Mouse (Mus musculus) retina, postnatal 7 days (tissue): ENCODE results near the gene Fhdc1.

ENCODE experiments used
- DNase-seq: peaks from one replicate; pipeline ENCODE4 v3.0.0-alpha.2; 2012; ENCODE audit warnings: low read depth, low spot score

Fhdc1 gene

GRCm38 (mm10) chr3:84480006-84480897 is at the start of gene Fhdc1:
Fhdc1 (minus strand) TSS chr3:84480429.
- DNase-seq = peak; percentile 30

GRCm38 (mm10) chr3:84529021-84529420 is 48.8 kb upstream of the Fhdc1 start:
- no peak for DNase-seq

DNA sequence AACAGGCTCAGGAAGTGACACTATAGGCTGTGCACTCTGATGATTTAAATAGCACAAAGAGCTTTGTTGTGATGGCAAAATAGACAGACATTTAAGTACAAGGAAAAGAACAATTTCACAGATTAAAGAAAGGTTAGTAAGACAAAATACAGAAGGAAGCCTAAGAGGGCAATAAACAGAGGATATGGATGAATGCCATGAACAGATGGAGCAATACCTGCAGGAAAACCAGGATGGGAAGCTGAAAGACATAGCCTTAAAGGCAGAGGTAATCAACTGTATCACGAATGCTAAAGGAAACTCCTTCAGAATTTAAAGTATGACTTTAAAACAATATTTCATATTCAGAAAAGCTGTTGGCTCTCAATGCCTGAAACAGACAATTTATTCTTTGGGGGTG is 44.7 kb upstream of the Fhdc1 start:
- no peak for DNase-seq

DNA sequence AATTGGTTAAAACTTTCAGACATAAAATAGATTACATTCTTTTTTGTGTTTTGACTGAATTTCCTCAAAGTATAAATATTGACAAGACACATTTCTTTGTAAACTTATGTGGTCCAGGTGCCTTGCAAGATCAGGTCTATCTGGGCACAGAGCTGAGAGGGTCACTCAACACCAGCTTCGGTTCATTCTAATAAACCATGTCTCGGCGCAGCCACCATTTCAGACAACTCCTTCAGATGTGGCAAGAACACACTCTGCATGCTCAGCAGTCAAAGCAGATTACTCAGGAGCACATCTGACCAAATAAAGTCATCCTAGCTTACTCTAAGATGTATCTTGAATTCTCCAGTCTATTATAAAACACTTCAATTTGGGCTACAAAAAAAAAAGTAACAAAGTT is 35.9 kb upstream of the Fhdc1 start:
- DNase-seq = no peak

- DNase-seq = no peak
Observed at GRCm38 (mm10) chr3:84512774-84513515, 32.7 kb upstream of the Fhdc1 start.

GRCm38 (mm10) chr3:84505193-84505592 is 25.0 kb upstream of the Fhdc1 start:
- no peak for DNase-seq

DNA sequence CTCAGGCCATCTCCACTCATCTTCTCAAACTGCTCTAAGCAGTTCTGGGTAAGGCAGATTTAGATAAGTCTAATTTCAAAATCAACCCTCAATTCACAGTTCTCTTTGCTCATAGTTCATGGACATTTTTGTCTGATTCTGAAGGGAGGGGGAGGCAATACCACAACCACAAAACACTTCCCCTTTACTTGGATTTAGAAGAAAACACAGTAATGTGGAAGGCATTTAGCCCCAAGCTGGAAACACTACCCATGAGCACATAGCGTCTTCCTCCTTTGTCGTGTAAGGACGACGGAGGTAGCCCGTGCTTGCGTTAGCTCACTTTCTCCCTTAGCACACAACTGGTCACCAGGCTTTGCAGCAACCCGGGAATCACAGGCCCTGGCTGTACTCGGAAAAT is 24.1 kb upstream of the Fhdc1 start:
- no peak for DNase-seq

- no peak for DNase-seq
Observed at GRCm38 (mm10) chr3:84502101-84502500, 21.9 kb upstream of the Fhdc1 start.

GRCm38 (mm10) chr3:84500491-84500890 is 20.3 kb upstream of the Fhdc1 start:
- DNase-seq = no peak

GRCm38 (mm10) chr3:84497718-84498117 is 17.5 kb upstream of the Fhdc1 start:
- no peak for DNase-seq

DNA sequence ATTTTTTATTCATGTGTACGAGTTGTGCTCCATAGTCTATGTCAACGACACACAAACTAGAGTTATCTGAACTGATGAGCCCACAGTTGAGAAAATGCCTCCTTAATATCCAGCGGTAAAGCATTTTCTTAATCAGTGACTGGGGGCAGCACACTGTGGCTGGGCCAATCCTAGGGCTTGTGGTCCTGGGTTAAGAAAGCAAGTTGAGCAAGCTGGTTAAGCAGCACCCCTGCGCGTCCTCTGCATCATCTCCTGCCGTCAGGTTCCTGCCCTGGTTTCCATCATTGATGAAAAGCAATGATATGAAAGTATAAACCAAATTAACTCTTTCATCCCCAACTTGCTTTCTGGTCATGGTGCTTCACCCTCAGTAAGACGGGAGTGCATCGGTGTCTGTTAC is 12.4 kb upstream of the Fhdc1 start:
- no peak for DNase-seq

DNA sequence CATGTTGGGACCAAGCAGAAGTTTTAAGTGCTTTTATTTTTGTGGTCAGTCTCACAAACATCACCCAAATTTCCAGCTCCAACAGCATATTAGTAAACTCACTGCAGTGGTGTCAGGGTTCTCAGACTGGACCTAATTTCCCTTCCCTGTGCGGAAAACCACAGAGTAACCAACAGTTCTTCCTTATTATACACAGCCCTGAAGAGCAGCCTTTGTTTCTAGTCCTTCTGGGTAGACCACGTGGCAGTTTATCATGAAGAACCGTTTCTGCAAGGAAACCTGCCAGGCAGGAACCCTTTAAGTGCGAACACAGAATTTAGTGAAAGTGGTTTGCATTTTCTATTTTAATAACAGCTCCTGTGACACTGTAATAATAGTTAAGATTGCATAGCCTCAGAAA is 11.9 kb upstream of the Fhdc1 start:
- no peak for DNase-seq

GRCm38 (mm10) chr3:84488716-84489115 is 8.5 kb upstream of the Fhdc1 start:
- DNase-seq = no peak

- no peak for DNase-seq
Observed at GRCm38 (mm10) chr3:84484891-84485290, 4.7 kb upstream of the Fhdc1 start.

- DNase-seq = no peak
Observed at GRCm38 (mm10) chr3:84484333-84484732, 4.1 kb upstream of the Fhdc1 start.

GRCm38 (mm10) chr3:84482121-84482520 is 1.9 kb upstream of the Fhdc1 start:
- no peak for DNase-seq

DNA sequence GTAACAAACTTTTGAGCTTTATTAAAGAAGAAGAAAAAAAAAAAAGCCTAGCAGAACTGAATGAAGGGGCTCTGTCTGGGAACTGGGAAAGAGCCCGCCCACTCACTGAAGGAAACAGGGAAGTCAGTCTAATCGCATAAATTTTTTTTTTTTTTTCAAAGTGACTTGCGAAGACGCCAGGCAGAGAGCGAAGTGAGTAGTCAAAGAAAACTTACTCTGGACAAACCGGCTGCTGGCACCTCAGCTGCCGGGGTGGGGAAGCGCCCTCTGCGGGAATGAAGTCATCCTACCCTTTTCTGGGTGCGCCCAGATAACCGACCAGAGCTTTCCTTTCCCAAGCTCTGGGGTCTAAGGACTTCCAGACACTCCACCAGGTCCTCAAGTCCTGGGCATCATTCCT is 875 bp upstream of the Fhdc1 start:
- DNase-seq = no peak

DNA sequence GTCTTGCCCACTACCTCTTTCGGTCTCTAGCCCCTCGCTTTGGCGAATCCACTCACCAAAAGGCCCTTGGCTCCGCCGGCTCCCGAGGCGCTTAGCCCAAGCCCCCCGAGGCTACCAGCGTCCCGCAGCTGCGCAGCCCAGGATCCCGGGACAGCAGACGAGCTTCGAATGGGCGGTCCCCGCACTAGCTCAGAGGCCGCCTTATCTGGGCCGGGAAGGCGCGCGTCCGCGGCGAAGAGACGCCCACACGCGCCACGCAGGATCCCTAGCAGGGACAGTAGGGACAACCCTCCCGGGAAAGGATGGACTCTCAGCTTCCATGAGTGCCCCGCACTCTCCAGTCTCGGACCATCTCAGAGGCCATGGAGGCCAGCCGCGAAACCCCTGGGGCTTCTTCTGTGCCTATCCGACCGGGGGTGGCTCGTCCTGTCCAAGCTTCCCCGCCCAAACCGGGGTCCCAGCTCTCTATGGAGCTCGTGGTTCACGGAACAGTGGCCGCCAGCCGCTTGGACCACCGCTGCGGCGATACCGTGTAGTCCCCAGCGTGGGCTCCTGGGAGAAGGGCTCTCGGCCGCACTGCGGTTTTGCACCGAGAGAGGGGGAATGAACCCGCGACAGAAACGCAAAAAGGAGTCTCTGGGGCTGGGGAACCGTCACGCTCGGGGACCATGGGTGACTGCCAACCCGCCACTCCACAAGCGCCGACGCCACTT is 780 bp downstream of the Fhdc1 start:
- peak; percentile 23 for DNase-seq

DNA sequence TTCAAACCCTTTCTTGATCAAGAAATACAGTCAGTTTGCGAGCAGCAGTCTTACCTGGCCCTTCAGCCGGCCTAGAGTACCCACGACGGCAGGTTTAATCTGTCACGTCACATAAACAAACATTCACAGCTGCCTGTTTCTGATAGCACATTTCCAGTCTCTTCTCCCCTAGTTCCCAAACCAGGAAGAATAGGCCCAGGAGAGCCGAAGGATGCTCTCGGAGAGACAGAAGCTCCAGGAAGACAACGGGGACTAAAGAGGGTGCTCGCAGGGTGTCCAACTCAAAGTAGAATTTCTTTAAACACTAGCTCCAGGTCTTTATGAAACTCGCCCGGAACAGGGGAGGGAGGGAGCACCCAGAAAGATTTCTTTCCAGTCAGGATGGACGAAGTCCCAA is 1.3 kb downstream of the Fhdc1 start:
- DNase-seq = no peak

DNA sequence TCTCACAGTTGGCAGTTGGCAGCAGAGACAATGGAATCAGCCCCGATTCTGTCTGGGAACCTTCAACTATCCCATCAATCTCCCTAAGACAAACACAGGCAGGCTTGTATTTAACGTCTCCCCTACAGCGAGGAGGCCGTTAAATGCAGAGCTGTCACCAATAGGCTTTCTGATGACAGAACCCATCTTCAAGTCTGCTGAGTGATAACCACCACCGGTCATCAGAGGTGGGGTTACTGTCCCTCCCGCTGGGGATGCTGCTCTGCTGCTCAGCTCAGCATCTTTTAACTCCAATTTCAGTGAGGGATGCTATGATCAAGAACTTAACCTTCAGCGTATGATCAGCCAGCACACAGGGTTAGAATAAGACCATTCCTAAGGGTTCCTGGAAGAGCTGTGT is 2.0 kb downstream of the Fhdc1 start:
- DNase-seq = no peak

DNA sequence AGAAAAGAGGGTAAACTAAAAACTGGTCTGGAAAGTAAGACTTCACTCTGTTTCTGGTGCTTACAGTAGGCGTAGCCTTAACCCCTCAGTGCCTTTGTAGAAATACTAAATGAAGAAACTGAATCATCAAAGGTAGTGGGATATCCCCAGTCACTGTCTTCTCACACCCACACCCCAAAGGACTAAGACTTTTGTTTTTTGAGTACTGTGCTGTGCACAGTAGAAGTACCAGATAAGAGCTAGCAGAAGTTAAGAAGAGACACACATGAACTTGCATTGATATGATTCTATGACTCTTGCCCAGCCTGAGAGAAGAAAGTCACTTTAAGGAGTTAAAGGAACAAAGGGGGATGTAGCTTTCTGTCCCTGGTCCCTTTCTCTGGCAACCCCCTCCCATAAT is 2.7 kb downstream of the Fhdc1 start:
- DNase-seq = no peak
